Mouse (Mus musculus) c-Kit-positive CD71-positive TER-119-positive erythroid progenitor cells, embryonic 14.5 days (primary cell): ENCODE results near the gene Gabpb2.
A peak's percentile ranks its signal among the peaks of the same experiment; 100 is the strongest.

Experiments
- DNase-seq: peaks from one replicate; pipeline ENCODE4 v3.0.0-alpha.2; 2013; ENCODE audit warnings: low spot score

The Gabpb2 gene

GRCm38 (mm10) chr3:95217255-95218134 is at the start of gene Gabpb2:
TSS of gene Gabpb2 (minus strand) at chr3:95217916.
- DNase-seq, result peak; percentile 90

- no peak for DNase-seq
These were observed 48.3 kb upstream of the Gabpb2 start for GRCm38 (mm10) chr3:95266052-95266451.

- DNase-seq, result no peak
These were observed 47.0 kb upstream of the Gabpb2 start for GRCm38 (mm10) chr3:95264724-95265123.

GRCm38 (mm10) chr3:95263089-95263739 is 45.5 kb upstream of the Gabpb2 start:
- peak; percentile 63 for DNase-seq

GRCm38 (mm10) chr3:95261975-95262374 is 44.3 kb upstream of the Gabpb2 start:
- no peak for DNase-seq

GRCm38 (mm10) chr3:95256931-95257330 is 39.2 kb upstream of the Gabpb2 start:
- DNase-seq, result no peak

GRCm38 (mm10) chr3:95250783-95251424 is 33.2 kb upstream of the Gabpb2 start, which contains the start of gene Bnipl:
TSS of gene Bnipl (minus strand) at chr3:95251193.
- DNase-seq, result no peak

- DNase-seq, result no peak
These were observed 32.6 kb upstream of the Gabpb2 start for GRCm38 (mm10) chr3:95250361-95250760.

GRCm38 (mm10) chr3:95247660-95248336 is 30.1 kb upstream of the Gabpb2 start:
- DNase-seq, result no peak

- DNase-seq, result peak; percentile 24
These were observed 28.9 kb upstream of the Gabpb2 start for GRCm38 (mm10) chr3:95246465-95247231.

- DNase-seq, result no peak
These were observed 25.4 kb upstream of the Gabpb2 start for GRCm38 (mm10) chr3:95243086-95243485.

- no peak for DNase-seq
These were observed 23.8 kb upstream of the Gabpb2 start, which contains the start of gene Gm128 for GRCm38 (mm10) chr3:95241498-95241897. TSS of gene Gm128 (minus strand) at chr3:95241598.

- DNase-seq, result no peak
These were observed 23.2 kb upstream of the Gabpb2 start for GRCm38 (mm10) chr3:95240900-95241299.

GRCm38 (mm10) chr3:95239971-95240370 is 22.3 kb upstream of the Gabpb2 start:
- DNase-seq, result no peak

GRCm38 (mm10) chr3:95239022-95239421 is 21.3 kb upstream of the Gabpb2 start:
- DNase-seq, result no peak

GRCm38 (mm10) chr3:95237541-95238099 is 19.9 kb upstream of the Gabpb2 start:
- DNase-seq, result no peak

GRCm38 (mm10) chr3:95235386-95236301 is 17.9 kb upstream of the Gabpb2 start:
- no peak for DNase-seq

- DNase-seq, result no peak
These were observed 15.7 kb upstream of the Gabpb2 start for GRCm38 (mm10) chr3:95233303-95233980.

- no peak for DNase-seq
These were observed 15.1 kb upstream of the Gabpb2 start for GRCm38 (mm10) chr3:95232771-95233170.
